Mouse (Mus musculus) lung, embryonic 15.5 days (tissue): ENCODE results near the gene Scgb1c1. TPM values are rescaled to one million over a fixed set of nuclear protein-coding genes. Genes with fewer than 3 reads are reported as not detected.

Experiments used
- ATAC-seq: fragments of 200-750 bp; cut with Nextera tagmentation; 2 replicates; pipeline ENCODE4 v1.8.0; 2017; ENCODE audit warnings: moderate number of reproducible peaks, borderline replicate concordance; ENCODE audit not compliant: low FRiP score, low TSS enrichment; ENCODE audit errors: extremely low read depth
- H3K27ac ChIP-seq: fragments of 300-500 bp; sonication (generic); 2 replicates; pipeline ENCODE4 v1.5.1; 2015; ENCODE audit warnings: moderate library complexity, mild to moderate bottlenecking, inconsistent platforms
- H3K27me3 ChIP-seq: fragments of 300-500 bp; sonication (generic); 2 replicates; pipeline ENCODE4 v1.6.1; 2015; ENCODE audit warnings: inconsistent platforms
- H3K36me3 ChIP-seq: fragments of 300-500 bp; sonication (generic); 2 replicates; pipeline ENCODE4 v1.6.1; 2015; ENCODE audit warnings: inconsistent platforms
- H3K4me1 ChIP-seq: fragments of 300-500 bp; sonication (generic); 2 replicates; pipeline ENCODE4 v1.6.1; 2015; ENCODE audit warnings: inconsistent platforms
- H3K4me2 ChIP-seq: fragments of 300-500 bp; sonication (generic); 2 replicates; pipeline ENCODE4 v1.6.1; 2015; ENCODE audit warnings: inconsistent platforms, mild to moderate bottlenecking, moderate library complexity
- H3K4me3 ChIP-seq: fragments of 300-500 bp; sonication (generic); 2 replicates; pipeline ENCODE4 v1.5.1; 2015; ENCODE audit warnings: mild to moderate bottlenecking, inconsistent platforms
- H3K9ac ChIP-seq: fragments of 300-500 bp; sonication (generic); 2 replicates; pipeline ENCODE4 v1.6.1; 2015; ENCODE audit warnings: inconsistent platforms
- H3K9me3 ChIP-seq: fragments of 300-500 bp; sonication (generic); 2 replicates; pipeline ENCODE4 v1.6.1; 2016; ENCODE audit warnings: inconsistent platforms
- WGBS: fragments of 180-500 bp; shearing (Covaris S2); methylation state at CpG from one replicate; pipeline ENCODE4 v1.1.7; 2015; 5-methylcytosine and 5-hydroxymethylcytosine counted together
- polyA plus RNA-seq: library from polyadenylated mRNA; unstranded; fragments of >200 nt; fragmentation: Nextera tagmentation; extraction: Ambion mirVana; gene quantifications from 2 replicates; pipeline ENCODE4 v1.2.1, GENCODE M21; 2015

The Scgb1c1 gene
- polyA plus RNA-seq, 1 experiment from 2014 or later, result not detected

DNA sequence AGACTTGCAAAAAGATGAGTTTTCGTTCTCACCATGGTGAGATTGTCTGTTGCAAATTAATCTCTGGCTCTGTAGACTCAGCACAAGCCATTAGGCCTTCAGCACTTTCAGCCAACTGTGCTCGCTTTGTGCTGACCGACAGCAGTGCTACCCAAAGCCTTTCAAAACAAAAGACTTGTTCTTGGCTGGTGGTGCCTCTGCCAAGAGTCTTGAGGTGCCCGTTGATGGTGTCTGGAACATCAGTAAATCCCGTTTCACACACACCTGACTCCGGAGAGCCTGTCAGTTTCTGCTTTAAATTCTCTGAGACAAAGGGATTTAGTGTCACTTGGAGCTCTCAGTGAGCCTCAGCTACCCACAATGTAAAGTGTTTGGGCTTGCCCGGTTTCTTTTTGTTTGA lies 48.7 kb downstream of the Scgb1c1 start:
- no peak overlapping the region for H3K4me3 ChIP-seq
- H3K4me2 ChIP-seq, result no peak overlapping the region
- no peak overlapping the region for H3K27ac ChIP-seq
- H3K36me3 ChIP-seq, result peaks cover 70% of the 10 kb centered on the region
- H3K4me1 ChIP-seq, result no peaks in the 10 kb centered on the region
- H3K27me3 ChIP-seq, result no peaks in the 10 kb centered on the region
- no peaks in the 10 kb centered on the region for H3K9me3 ChIP-seq
- ATAC-seq, result no peak
- H3K9ac ChIP-seq, result no peak overlapping the region
- 88% methylated on average over 7 of the region's 7 CpGs for WGBS

- H3K9me3 ChIP-seq, result no peaks in the 10 kb centered on the region
- H3K27ac ChIP-seq, result no peak overlapping the region
- H3K27me3 ChIP-seq, result no peaks in the 10 kb centered on the region
- no peaks in the 10 kb centered on the region for H3K4me1 ChIP-seq
- no peak overlapping the region for H3K9ac ChIP-seq
- peaks cover 66% of the 10 kb centered on the region for H3K36me3 ChIP-seq
- H3K4me2 ChIP-seq, result no peak overlapping the region
- 95% methylated on average over 3 of the region's 3 CpGs for WGBS
- no peak for ATAC-seq
- H3K4me3 ChIP-seq, result no peak overlapping the region
These were observed 49.3 kb downstream of the Scgb1c1 start for GRCm38 (mm10) chr7:140894611-140895010.

Other genes with a start within 250 kb of the Scgb1c1 start
- gene Olfr46, start 244.3 kb upstream of the Scgb1c1 start, polyA plus RNA-seq, result not detected in 2 replicates
- not detected in 2 replicates for gene Olfr61, start 216.6 kb upstream of the Scgb1c1 start, polyA plus RNA-seq
- not detected in 2 replicates for gene Olfr53, start 199.1 kb upstream of the Scgb1c1 start, polyA plus RNA-seq
- gene Olfr539, start 185.6 kb upstream of the Scgb1c1 start, polyA plus RNA-seq, result not detected in 2 replicates
- not detected in 2 replicates for gene Olfr45, start 163.6 kb upstream of the Scgb1c1 start, polyA plus RNA-seq
- not detected in 2 replicates for gene Olfr541, start 148.3 kb upstream of the Scgb1c1 start, polyA plus RNA-seq
- 0.10 and 0.19 TPM in 2 replicates for gene Cyp2e1, start 81.8 kb upstream of the Scgb1c1 start, polyA plus RNA-seq
- 0.14 TPM in 1 of 2 replicates, not detected in the other for gene Syce1, start 57.7 kb upstream of the Scgb1c1 start, polyA plus RNA-seq
- 0.52 and 0.59 TPM in 2 replicates for gene Zfp941, start 23.4 kb upstream of the Scgb1c1 start, polyA plus RNA-seq
- gene Urah, start 10.5 kb upstream of the Scgb1c1 start, polyA plus RNA-seq, result 4.4 and 5.1 TPM in 2 replicates
- gene Odf3, start 2.3 kb downstream of the Scgb1c1 start, polyA plus RNA-seq, result not detected in 2 replicates
- gene Gm45785, start 10.8 kb downstream of the Scgb1c1 start, polyA plus RNA-seq, result not detected in 2 replicates
- 58.2 and 58.8 TPM in 2 replicates for gene Ric8a, start 11.4 kb downstream of the Scgb1c1 start, polyA plus RNA-seq
- 35.1 and 41.0 TPM in 2 replicates for gene Bet1l, start 12.0 kb downstream of the Scgb1c1 start, polyA plus RNA-seq
- 243 and 252 TPM in 2 replicates for gene Psmd13, start 36.4 kb downstream of the Scgb1c1 start, polyA plus RNA-seq
- 22.8 and 22.9 TPM in 2 replicates for gene Sirt3, start 36.8 kb downstream of the Scgb1c1 start, polyA plus RNA-seq
- gene Cox8b, start 54.9 kb downstream of the Scgb1c1 start, polyA plus RNA-seq, result 6.2 and 8.5 TPM in 2 replicates
- gene Nlrp6, start 75.4 kb downstream of the Scgb1c1 start, polyA plus RNA-seq, result 0.26 and 0.72 TPM in 2 replicates
- gene Pgghg, start 95.8 kb downstream of the Scgb1c1 start, polyA plus RNA-seq, result 18.7 and 21.0 TPM in 2 replicates
- gene Ifitm5, start 104.7 kb downstream of the Scgb1c1 start, polyA plus RNA-seq, result 2.8 and 4.0 TPM in 2 replicates
- gene Gm45717, start 110.4 kb downstream of the Scgb1c1 start, polyA plus RNA-seq, result not detected in 2 replicates
- 925 and 963 TPM in 2 replicates for gene Ifitm2, start 110.4 kb downstream of the Scgb1c1 start, polyA plus RNA-seq
- gene Ifitm1, start 121.7 kb downstream of the Scgb1c1 start, polyA plus RNA-seq, result 47.1 and 54.5 TPM in 2 replicates
- 238 and 246 TPM in 2 replicates for gene Ifitm3, start 165.2 kb downstream of the Scgb1c1 start, polyA plus RNA-seq
- gene Ifitm6, start 172.4 kb downstream of the Scgb1c1 start, polyA plus RNA-seq, result 1.4 and 1.6 TPM in 2 replicates
- gene Gm17387, start 183.6 kb downstream of the Scgb1c1 start, polyA plus RNA-seq, result not detected in 2 replicates
- gene B4galnt4, start 215.6 kb downstream of the Scgb1c1 start, polyA plus RNA-seq, result 5.3 and 5.8 TPM in 2 replicates
- 14.6 and 15.2 TPM in 2 replicates for gene Pkp3, start 232.7 kb downstream of the Scgb1c1 start, polyA plus RNA-seq